Mouse (Mus musculus) adrenal gland, adult 8-10 months (tissue): Measurements from ENCODE around the gene Vmn2r56. TPM values are rescaled to one million over a fixed set of nuclear protein-coding genes. Genes with fewer than 3 reads are reported as not detected.
"Not testable (repeated sequence)": the region's sequence is repeated elsewhere in the genome, so short reads cannot be mapped to it uniquely, and the experiment has no call there.

Source experiments
- DNase-seq: peaks from one replicate; pipeline ENCODE4 v3.0.0; 2022
- total RNA-seq, 4 experiments: library from RNA; stranded (reverse); gene quantifications; 2 replicates each; pipeline ENCODE4 v1.2.4; 2022

Vmn2r56 gene
- total RNA-seq: under 1 TPM in 1 of 4 experiments, not detected in 3; 0.06 TPM

DNA sequence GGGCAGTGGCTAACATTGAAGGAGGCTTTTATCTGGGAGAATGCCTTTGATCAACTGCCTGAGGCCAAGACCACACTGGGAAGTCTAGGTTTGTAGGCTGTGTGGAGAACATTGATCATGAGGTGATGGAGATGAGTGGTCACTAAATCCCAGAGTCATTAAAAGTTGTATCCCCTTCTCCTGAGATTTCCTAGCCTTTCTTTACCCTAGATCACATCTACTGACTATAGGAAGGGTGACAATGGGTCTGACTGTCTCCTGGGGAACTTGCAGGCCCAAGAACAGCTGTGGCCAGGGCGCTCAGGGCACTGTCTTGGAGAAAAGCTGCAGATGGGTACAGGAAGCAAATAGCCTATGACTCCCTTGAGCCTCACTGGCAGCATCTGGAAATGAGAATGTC lies at the start of gene Vmn2r56:
Vmn2r56 (minus strand) TSS at position 101 of the 400 bp plus-strand sequence.
- no peak for DNase-seq

DNA sequence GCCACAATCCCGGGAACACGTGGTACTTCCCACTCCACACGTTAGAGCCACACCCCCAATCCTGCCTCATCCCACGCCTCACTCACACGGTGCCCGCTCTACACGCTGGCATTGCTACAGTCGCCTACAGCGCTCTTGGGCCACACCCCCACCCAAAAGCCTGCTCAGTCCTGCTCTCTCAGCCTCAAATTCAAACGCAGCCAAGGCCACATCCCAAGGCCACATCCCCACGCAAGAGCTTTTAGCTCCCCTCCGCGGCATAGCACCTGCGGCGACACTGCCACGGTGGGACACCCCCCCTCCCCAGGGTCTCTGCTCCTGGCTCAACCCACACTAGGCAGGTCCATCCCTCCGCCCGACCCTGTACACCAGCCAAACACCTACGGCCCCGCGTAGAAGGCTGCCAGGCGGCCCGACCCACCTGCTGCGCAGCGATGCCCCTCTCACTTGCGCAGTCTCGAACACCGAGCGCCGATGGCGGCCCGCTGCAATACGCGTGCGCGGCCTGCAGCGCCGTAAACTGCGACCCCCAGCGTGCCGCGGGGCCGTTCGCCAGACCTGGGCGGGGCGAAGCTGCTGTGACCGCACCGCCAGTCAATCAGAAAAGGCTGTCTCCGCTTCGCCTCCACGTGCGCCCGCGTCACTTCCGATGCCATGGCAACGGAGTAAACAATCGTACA lies 45.5 kb upstream of the Vmn2r56 start:
- peak; percentile 67 for DNase-seq

DNA sequence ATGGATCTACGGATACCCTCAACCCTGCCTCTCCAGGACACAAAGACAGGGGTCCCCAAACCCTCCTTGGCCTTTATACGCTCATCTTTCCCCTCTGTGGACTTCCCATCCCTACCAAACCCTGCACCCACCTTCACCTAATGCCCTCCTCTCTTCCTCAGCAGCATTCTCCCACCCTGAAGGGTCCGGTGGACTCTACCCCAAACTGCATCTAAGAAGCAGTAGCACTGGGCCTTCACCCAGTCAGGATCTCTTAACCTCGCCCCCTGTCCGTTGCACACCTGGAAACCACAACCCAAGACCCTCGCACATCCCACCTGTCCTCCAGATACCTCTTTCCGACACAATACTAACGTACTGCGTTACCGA lies 45.0 kb upstream of the Vmn2r56 start:
- DNase-seq: no peak

DNA sequence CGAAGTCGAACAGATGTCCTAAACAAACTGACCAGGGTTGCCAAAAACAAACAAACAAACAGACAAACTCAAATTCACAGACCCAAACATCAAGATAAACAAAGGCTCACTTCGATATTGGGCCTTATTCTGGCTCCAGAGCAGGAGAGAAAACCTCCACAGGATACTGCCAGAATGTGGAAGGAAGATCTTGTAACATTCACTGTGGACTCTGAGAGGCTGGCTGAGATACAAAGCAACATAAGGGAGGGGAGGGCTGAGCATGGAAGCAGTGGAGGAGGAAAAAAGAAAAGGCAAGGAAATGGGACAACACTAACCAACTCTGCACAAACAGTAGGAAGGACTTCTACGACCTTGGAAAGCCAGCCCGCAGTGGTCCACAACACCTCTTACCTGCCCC lies 44.3 kb upstream of the Vmn2r56 start:
- DNase-seq: no peak

DNA sequence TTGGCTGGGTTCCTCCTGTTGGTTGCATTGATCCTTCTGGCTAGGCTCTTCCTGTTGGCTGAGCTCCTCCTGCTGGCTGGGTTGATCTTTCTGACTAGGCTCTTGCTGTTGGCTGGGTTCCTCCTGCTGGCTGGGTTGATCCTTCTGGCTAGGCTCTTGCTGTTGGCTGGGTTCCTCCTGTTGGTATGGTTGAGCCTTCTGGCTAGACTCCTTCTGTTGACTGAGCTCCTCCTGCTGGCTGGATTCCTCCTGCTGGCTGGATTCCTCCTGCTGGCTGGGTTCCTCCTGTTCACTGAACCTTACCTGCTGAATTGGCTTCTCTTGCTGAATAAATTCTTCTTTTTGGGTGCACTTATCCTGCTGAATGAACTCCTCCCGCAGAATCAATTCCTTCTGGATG lies 39.8 kb upstream of the Vmn2r56 start:
- no peak for DNase-seq

DNA sequence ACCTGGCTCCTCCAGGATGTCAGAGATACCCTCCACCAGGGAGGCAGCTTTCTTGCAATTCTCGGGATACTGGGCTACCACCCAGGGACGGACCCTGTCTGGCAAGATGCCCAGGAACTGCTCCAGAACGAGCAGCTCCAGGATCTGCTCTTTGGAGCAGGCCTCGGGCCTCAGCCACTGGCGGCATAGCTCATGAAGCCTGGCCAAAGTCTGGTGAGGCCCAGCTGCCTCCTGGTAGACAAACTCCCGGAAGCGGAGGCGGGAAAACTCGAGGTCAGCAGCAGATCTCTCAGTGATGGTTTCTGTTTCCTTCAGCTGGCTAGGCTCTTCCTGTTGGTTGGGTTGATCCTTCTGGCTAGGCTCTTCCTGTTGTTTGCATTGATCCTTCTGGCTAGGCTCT lies 39.3 kb upstream of the Vmn2r56 start:
- DNase-seq: no peak

DNA sequence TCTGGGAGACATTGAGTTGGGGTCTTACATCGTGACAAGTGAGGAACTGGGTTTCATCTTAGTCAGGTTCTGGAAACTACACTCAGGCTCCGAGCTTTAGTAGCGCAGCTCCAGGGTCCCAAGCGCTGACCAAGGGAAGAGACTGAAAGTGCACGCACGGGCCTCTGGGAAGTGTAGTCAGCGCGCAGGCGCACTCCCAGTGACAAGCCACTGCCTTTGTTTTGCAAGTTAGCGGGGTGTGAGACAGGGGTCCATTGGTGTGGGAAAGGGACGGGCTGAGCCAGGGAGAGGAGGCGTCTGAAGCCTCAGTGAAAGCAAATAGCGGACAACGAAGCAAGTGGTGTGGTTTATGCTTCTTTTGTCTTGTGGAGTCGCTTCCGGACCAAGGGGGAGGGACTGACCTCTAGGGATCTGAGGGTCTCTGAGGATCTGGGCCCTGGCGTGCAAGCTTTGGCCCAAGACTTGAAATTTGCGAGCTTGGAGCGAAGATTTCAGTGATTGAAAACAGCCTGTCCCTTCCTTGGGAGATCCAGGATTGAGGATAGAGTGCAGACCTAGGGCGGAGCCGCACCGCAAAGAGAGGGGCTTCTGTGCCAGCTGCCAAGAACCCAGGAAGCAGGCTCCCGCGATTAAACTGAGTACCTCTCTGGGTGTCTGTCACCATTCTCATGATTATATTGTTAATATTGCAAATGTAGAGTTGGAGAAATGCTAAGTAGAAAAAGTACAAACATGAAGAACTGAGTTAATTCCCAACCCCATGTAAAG lies 14.8 kb upstream of the Vmn2r56 start:
- DNase-seq: no peak

DNA sequence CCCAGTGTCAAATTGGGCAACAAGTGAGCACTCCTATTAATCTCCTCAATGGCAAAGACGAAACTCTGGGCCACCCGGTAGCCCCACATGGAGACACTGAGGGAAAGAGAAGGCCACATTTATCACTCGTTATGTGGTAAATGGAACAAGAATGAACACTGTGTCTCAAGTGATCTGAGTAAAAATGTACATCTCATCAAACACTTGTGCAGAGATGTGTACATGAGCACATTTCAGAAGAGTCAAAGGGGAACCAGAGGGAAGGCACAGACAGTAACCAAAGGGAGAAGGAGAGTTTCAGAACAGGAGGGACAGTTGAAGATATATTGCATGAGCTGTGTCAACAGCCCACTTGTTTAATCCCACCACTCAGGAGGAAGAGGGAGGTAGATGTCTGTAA lies 49.9 kb downstream of the Vmn2r56 start, which contains the start of gene Vmn2r55:
Vmn2r55 (minus strand) TSS at position 101 of the 400 bp plus-strand sequence.
- DNase-seq: not testable (repeated sequence)

DNA sequence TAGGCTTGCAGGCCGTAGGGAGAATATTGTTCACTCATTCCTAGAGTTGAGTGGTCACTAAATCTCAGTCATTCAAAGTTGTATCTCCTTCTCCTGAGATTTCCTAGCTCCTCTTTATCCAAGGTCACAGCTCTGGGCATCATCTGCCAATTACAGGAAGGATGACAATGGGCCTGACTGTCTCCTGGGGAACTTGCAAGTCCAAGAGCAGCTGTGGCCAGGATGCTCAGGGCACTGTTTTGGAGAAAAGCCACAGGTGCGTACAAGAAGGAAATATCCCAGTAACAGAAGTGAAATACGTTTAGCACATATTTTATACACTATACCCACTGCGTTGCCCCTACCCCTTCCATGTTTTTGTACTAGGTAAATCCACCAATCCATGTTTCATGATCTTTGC lies 94.6 kb downstream of the Vmn2r56 start, which contains the start of gene Vmn2r54:
Vmn2r54 (minus strand) TSS at position 101 of the 400 bp plus-strand sequence.
- DNase-seq: not testable (repeated sequence)

Other genes starting within 250 kb of the Vmn2r56 start
- not detected for gene 2900092C05Rik, start 222.5 kb downstream of the Vmn2r56 start, total RNA-seq
- under 1 TPM; 0.03 to 0.09 (median 0.08) TPM for gene Vmn2r53, start 126.2 kb downstream of the Vmn2r56 start, total RNA-seq
- gene Vmn2r54, start 94.7 kb downstream of the Vmn2r56 start, total RNA-seq: under 1 TPM in 1 of 4 experiments, not detected in 3; 0.12 TPM
- gene Vmn2r55, start 50.0 kb downstream of the Vmn2r56 start, total RNA-seq: under 1 TPM in 1 of 4 experiments, not detected in 3; 0.34 TPM
- 1 to 10 TPM; 6.0 to 7.8 (median 7.3) TPM for gene Zscan18, start 68.6 kb upstream of the Vmn2r56 start, total RNA-seq
- gene Zfp329, start 83.9 kb upstream of the Vmn2r56 start, total RNA-seq: 10 to 100 TPM; 10.8 to 15.6 (median 13.4) TPM
- gene Zfp110, start 99.8 kb upstream of the Vmn2r56 start, total RNA-seq: 10 to 100 TPM; 23.0 to 30.1 (median 25.8) TPM
- 1 to 10 TPM; 3.5 to 6.3 (median 4.1) TPM for gene Zfp128, start 146.2 kb upstream of the Vmn2r56 start, total RNA-seq
- gene Zscan22, start 162.8 kb upstream of the Vmn2r56 start, total RNA-seq: 10 to 100 TPM; 12.0 to 19.1 (median 16.4) TPM
- 100 to 1,000 TPM; 901 to 965 (median 918) TPM for gene Rps5, start 187.3 kb upstream of the Vmn2r56 start, total RNA-seq
- gene Rnf225, start 192.4 kb upstream of the Vmn2r56 start, total RNA-seq: under 1 TPM; 0.20 to 0.38 (median 0.34) TPM
- gene Zfp324, start 230.8 kb upstream of the Vmn2r56 start, total RNA-seq: 10 to 100 TPM; 11.9 to 15.8 (median 13.8) TPM
- 10 to 100 TPM in 2 of 4 experiments, 1 to 10 TPM in 2; 6.9 to 12.6 (median 10.1) TPM for gene Zfp446, start 242.8 kb upstream of the Vmn2r56 start, total RNA-seq